Mouse (Mus musculus) myocyte (in vitro differentiated cells): ENCODE results near the gene Fam180a.

Experiments used
- CEBPB ChIP-seq: IDR thresholded peaks from 2 replicates; pipeline ENCODE4 v1.6.1; 2011; ENCODE audit warnings: mild to moderate bottlenecking, moderate library complexity; ENCODE audit not compliant: poor library complexity, insufficient read depth, severe bottlenecking
- E2F4 ChIP-seq: IDR thresholded peaks from one replicate; pipeline ENCODE4 v1.6.1; 2011; ENCODE audit warnings: mild to moderate bottlenecking, control low read depth, moderate library complexity; ENCODE audit not compliant: insufficient read depth
- POLR2A ChIP-seq: IDR thresholded peaks from one replicate; pipeline ENCODE4 v1.6.1; 2011; ENCODE audit warnings: low read depth, mild to moderate bottlenecking, control low read depth, moderate library complexity; ENCODE audit not compliant: insufficient read length
- POLR2AphosphoS2 ChIP-seq: IDR thresholded peaks from one replicate; pipeline ENCODE4 v1.6.1; 2011; ENCODE audit warnings: low read depth, control low read depth; ENCODE audit not compliant: insufficient read length
- REST ChIP-seq: IDR thresholded peaks from one replicate; pipeline ENCODE4 v1.6.1; 2011; ENCODE audit warnings: mild to moderate bottlenecking, control low read depth, moderate library complexity; ENCODE audit not compliant: insufficient read depth, insufficient read length
- USF1 ChIP-seq: IDR thresholded peaks from one replicate; pipeline ENCODE4 v1.6.1; 2011; ENCODE audit warnings: low read depth, mild to moderate bottlenecking, control low read depth, moderate library complexity

DNA sequence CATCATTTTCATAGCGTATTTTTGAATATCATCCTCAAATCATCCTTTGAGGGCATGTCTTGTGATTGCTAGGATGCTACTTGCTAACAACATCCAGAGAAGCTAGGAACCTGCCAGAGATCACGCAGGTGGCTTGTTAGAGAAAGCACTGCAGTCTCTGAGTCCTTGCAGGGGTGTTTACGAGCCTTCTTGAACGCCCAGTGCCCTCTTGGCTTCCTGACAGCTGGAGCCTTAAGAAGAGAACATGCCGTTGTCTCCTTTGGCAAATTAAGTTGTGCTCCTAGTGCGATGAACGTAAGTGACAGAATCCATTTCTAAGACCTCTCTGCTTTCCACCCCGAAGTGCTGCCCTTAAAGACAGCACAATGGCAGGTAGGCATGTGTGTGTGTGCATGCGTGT, 1.6 kb downstream of the Fam180a start:
- TF ChIP-seq E2F4 (no peak), POLR2A (no peak), USF1 (no peak), CEBPB (no peak), POLR2AphosphoS2 (no peak), REST (no peak)
